Mouse (Mus musculus) heart, postnatal 0 days (tissue): ENCODE results near the gene Extl1. TPM values are rescaled to one million over a fixed set of nuclear protein-coding genes. Genes with fewer than 3 reads are reported as not detected.

Experiments
- ATAC-seq: fragments of 200-750 bp; cut with Nextera tagmentation; 2 replicates; pipeline ENCODE4 v1.8.0; 2017; ENCODE audit warnings: low read depth, moderate number of reproducible peaks, moderate library complexity; ENCODE audit not compliant: insufficient read depth
- DNase-seq: peaks from one replicate; pipeline ENCODE4 v3.0.0-alpha.2; 2016; ENCODE audit warnings: low spot score
- H3K27ac ChIP-seq: fragments of 300-500 bp; sonication (generic); 2 replicates; pipeline ENCODE4 v1.5.1; 2014; ENCODE audit warnings: low read depth, mild to moderate bottlenecking
- H3K27me3 ChIP-seq: fragments of 300-500 bp; sonication (generic); 2 replicates; pipeline ENCODE4 v1.6.1; 2014; ENCODE audit warnings: low read length, mixed read lengths; ENCODE audit not compliant: control insufficient read depth, insufficient read depth
- H3K36me3 ChIP-seq: fragments of 300-500 bp; sonication (generic); replicated peaks from 2 replicates; pipeline ENCODE4 v1.6.1; 2014; ENCODE audit warnings: low read length, mixed read lengths; ENCODE audit not compliant: control insufficient read depth, insufficient read depth
- H3K4me1 ChIP-seq: fragments of 300-500 bp; sonication (generic); 2 replicates; pipeline ENCODE4 v1.6.1; 2014; ENCODE audit warnings: antibody characterized with exemption; ENCODE audit not compliant: control insufficient read depth, insufficient read depth
- H3K4me2 ChIP-seq: fragments of 300-500 bp; sonication (generic); 2 replicates; pipeline ENCODE4 v1.6.1; 2014; ENCODE audit warnings: low read depth, mild to moderate bottlenecking, low read length, moderate library complexity
- H3K4me3 ChIP-seq: fragments of 300-500 bp; sonication (generic); 2 replicates; pipeline ENCODE4 v1.5.1; 2014; ENCODE audit warnings: low read depth, low read length
- H3K9ac ChIP-seq: fragments of 300-500 bp; sonication (generic); replicated peaks from 2 replicates; pipeline ENCODE4 v1.6.1; 2014; ENCODE audit warnings: low read depth, low read length, mixed read lengths
- H3K9me3 ChIP-seq: fragments of 300-500 bp; sonication (generic); replicated peaks from 2 replicates; pipeline ENCODE4 v1.6.1; 2016; ENCODE audit warnings: low read length; ENCODE audit not compliant: control insufficient read depth
- CTCF ChIP-seq: IDR thresholded peaks from 2 replicates; pipeline ENCODE4 v1.5.1; 2016; ENCODE audit warnings: antibody characterized with exemption, control low read depth, low read depth
- EP300 ChIP-seq: IDR thresholded peaks from 2 replicates; pipeline ENCODE4 v1.6.1; 2016; ENCODE audit warnings: antibody characterized with exemption, low read depth
- WGBS: fragments of 180-500 bp; shearing (Covaris S2); extraction: QIAGEN DNeasy Blood & Tissue Kit; methylation state at CpG from one replicate; pipeline ENCODE4 v1.1.7; 2014; 5-methylcytosine and 5-hydroxymethylcytosine counted together
- polyA plus RNA-seq: library from polyadenylated mRNA; unstranded; fragments of >200 nt; fragmentation: Nextera tagmentation; extraction: Ambion mirVana; gene quantifications from 2 replicates; pipeline ENCODE4 v1.2.1, GENCODE M21; 2015
- total RNA-seq: library from RNA; depleted of rRNA; stranded (reverse); fragments of >200 nt; gene quantifications from 2 replicates; pipeline ENCODE4 v1.2.3, GENCODE M21; 2014; ENCODE audit warnings: low replicate concordance

Gene Extl1
- total and polyA plus RNA-seq, 2 experiments from 2014 or later, result 3.1 to 3.4 TPM

- H3K36me3 ChIP-seq, result no peaks in the 10 kb centered on the region
- H3K4me3 ChIP-seq, result no peak overlapping the region
- ATAC-seq (no peak), DNase-seq (no peak)
- 0 out of 2 replicates have a peak, but pooled peaks cover 3% of the 10 kb centered on the region for H3K27me3 ChIP-seq
- H3K4me1 ChIP-seq, result peaks cover 24% of the 10 kb centered on the region
- WGBS, result 83% methylated on average over 6 of the region's 6 CpGs
- TF ChIP-seq EP300 (no peak), CTCF (no peak)
- no peaks in the 10 kb centered on the region for H3K9me3 ChIP-seq
- H3K27ac ChIP-seq, result no peak overlapping the region
- H3K4me2 ChIP-seq, result no peak overlapping the region
- no peak overlapping the region for H3K9ac ChIP-seq
Measured at GRCm38 (mm10) chr4:134350641-134351040, 33.0 kb downstream of the Extl1 start.

- no peak for DNase-seq
- Histone ChIP-seq H3K9me3 (no peaks in the 10 kb centered on the region), H3K27me3 (0 out of 2 replicates have a peak, but pooled peaks cover 6% of the 10 kb centered on the region), H3K36me3 (no peaks in the 10 kb centered on the region), H3K4me3 (no peak overlapping the region), H3K9ac (no peak overlapping the region), H3K4me1 (peaks cover 16% of the 10 kb centered on the region), H3K27ac (no peak overlapping the region), H3K4me2 (no peak overlapping the region)
- 88% methylated on average over 7 of the region's 7 CpGs for WGBS
- ATAC-seq, result no peak
- no peak for TF ChIP-seq CTCF
- TF ChIP-seq EP300, result no peak
Measured at GRCm38 (mm10) chr4:134349829-134350228, 33.8 kb downstream of the Extl1 start.

- no peak overlapping the region for H3K9ac ChIP-seq
- H3K4me1 ChIP-seq, result peaks cover 18% of the 10 kb centered on the region
- H3K36me3 ChIP-seq, result no peaks in the 10 kb centered on the region
- no peaks in the 10 kb centered on the region for H3K9me3 ChIP-seq
- H3K27me3 ChIP-seq, result peaks cover 12% of the 10 kb centered on the region
- no peak for TF ChIP-seq EP300
- no peak for TF ChIP-seq CTCF
- 39% methylated on average over 5 of the region's 5 CpGs for WGBS
- H3K27ac ChIP-seq, result no peak overlapping the region
- DNase-seq (no peak), ATAC-seq (no peak)
- H3K4me2 ChIP-seq, result no peak overlapping the region; the same call in 1 of the 2 replicates
- H3K4me3 ChIP-seq, result no peak overlapping the region
Measured at GRCm38 (mm10) chr4:134348545-134348944, 35.1 kb downstream of the Extl1 start.

GRCm38 (mm10) chr4:134348078-134348477 lies 35.6 kb downstream of the Extl1 start:
- Histone ChIP-seq H3K9ac (no peak overlapping the region), H3K27ac (no peak overlapping the region)
- 38% methylated on average over 11 of the region's 11 CpGs for WGBS

GRCm38 (mm10) chr4:134345802-134346201 lies 37.8 kb downstream of the Extl1 start:
- H3K27ac ChIP-seq, result no peak overlapping the region
- no peaks in the 10 kb centered on the region for H3K9me3 ChIP-seq
- WGBS, result 89% methylated on average over 15 of the region's 15 CpGs
- no peak overlapping the region for H3K4me2 ChIP-seq
- H3K9ac ChIP-seq, result no peak overlapping the region
- no peak overlapping the region for H3K4me3 ChIP-seq
- H3K36me3 ChIP-seq, result no peaks in the 10 kb centered on the region
- peaks cover 30% of the 10 kb centered on the region for H3K27me3 ChIP-seq
- ATAC-seq (no peak), DNase-seq (no peak)
- H3K4me1 ChIP-seq, result peaks cover 6% of the 10 kb centered on the region; the same call in 1 of the 2 replicates
- no peak for TF ChIP-seq EP300

More at GRCm38 (mm10) chr4:134348078-134348477, 35.6 kb downstream of the Extl1 start:
- Histone ChIP-seq H3K4me2 (no peak overlapping the region; the same call in 1 of the 2 replicates), H3K4me1 (peaks cover 21% of the 10 kb centered on the region), H3K36me3 (no peaks in the 10 kb centered on the region), H3K27me3 (peaks cover 16% of the 10 kb centered on the region), H3K9me3 (no peaks in the 10 kb centered on the region), H3K4me3 (no peak overlapping the region)
- TF ChIP-seq EP300, result no peak
- TF ChIP-seq CTCF, result no peak
- DNase-seq (no peak), ATAC-seq (no peak)

- H3K4me2 ChIP-seq, result no peak overlapping the region
- H3K4me1 ChIP-seq, result peaks cover 6% of the 10 kb centered on the region; the same call in 1 of the 2 replicates
- H3K27me3 ChIP-seq, result peaks cover 30% of the 10 kb centered on the region
- WGBS, result 62% methylated on average over 3 of the region's 3 CpGs
- no peak for ATAC-seq
- no peak overlapping the region for H3K27ac ChIP-seq
- no peak overlapping the region for H3K4me3 ChIP-seq
- H3K9me3 ChIP-seq, result no peaks in the 10 kb centered on the region
- no peak overlapping the region for H3K9ac ChIP-seq
- no peak for DNase-seq
- H3K36me3 ChIP-seq, result no peaks in the 10 kb centered on the region
- no peak for TF ChIP-seq CTCF
- no peak for TF ChIP-seq EP300
Measured at GRCm38 (mm10) chr4:134344620-134345019, 39.0 kb downstream of the Extl1 start.
